Mouse (Mus musculus): ENCODE data around the gene Olfr127. TPM values are rescaled to one million over a fixed set of nuclear protein-coding genes. Genes with fewer than 3 reads are reported as not detected.

Gene Olfr127
- polyA plus RNA-seq (2012): 0.01 TPM in 1 of 2 replicates, not detected in the other

DNA sequence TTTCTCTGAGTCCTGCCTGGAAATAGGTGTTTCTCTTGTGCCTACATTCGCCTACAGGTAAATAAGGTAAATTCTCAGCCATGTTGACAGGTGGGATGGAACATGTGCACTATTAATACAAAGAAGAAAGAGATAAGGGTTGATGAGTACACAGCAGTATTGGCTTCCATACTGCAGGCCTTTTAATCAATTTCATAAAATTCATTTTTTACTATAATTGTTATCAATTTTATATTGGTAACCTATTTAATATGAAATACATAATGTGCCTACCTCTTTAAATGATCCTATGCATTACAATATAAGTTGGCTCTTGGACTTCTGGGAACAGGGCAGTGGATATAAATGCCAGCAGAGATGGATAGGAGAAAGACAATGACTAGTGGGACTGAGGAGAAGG is at the start of gene Olfr127:
TSS of gene Olfr127 (plus strand) at position 301 of the 400 bp plus-strand sequence.

DNA sequence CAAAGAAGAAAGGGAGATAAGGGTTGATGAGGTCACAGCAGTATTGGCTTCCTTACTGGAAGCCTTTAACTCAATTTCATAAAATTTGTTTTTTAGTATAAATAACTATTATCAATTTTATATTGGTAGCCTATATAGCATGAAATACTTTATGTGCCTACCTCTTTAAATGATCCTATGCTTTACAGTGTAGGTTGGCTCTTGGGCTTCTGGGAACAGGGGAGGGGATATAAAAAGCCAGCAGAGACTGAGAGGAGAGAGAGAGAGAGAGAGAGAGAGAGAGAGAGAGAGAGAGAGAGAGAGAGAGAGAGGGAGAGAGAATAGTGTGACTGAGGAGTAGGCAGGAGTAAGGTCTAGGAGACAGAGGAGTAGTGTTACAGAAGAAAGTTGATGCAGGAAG is 20.0 kb downstream of the Olfr127 start, which contains the start of gene Olfr128:
TSS of gene Olfr128 (plus strand) at position 301 of the 400 bp plus-strand sequence.

GRCm38 (mm10) chr17:37952979-37953378 is 52.7 kb downstream of the Olfr127 start, which contains the start of gene Olfr761:
Olfr761 (minus strand) TSS chr17:37953079.

Other genes with a start within 250 kb of the Olfr127 start
- not detected in 2 replicates for gene Olfr117, start 236.7 kb upstream of the Olfr127 start, polyA plus RNA-seq (2012)
- gene Olfr118, start 233.4 kb upstream of the Olfr127 start, polyA plus RNA-seq (2012): not detected in 2 replicates
- not detected in 2 replicates for gene Olfr119, start 203.9 kb upstream of the Olfr127 start, polyA plus RNA-seq (2012)
- not detected in 2 replicates for gene Olfr120, start 178.6 kb upstream of the Olfr127 start, polyA plus RNA-seq (2012)
- gene Olfr121, start 151.6 kb upstream of the Olfr127 start, polyA plus RNA-seq (2012): not detected in 2 replicates
- gene Olfr122, start 131.8 kb upstream of the Olfr127 start, polyA plus RNA-seq (2012): not detected in 2 replicates
- not detected in 2 replicates for gene Olfr123, start 106.9 kb upstream of the Olfr127 start, polyA plus RNA-seq (2012)
- not detected in 2 replicates for gene Olfr124, start 100.5 kb upstream of the Olfr127 start, polyA plus RNA-seq (2012)
- gene Olfr125, start 67.5 kb upstream of the Olfr127 start, polyA plus RNA-seq (2012): not detected in 2 replicates
- gene Olfr126, start 53.0 kb upstream of the Olfr127 start, polyA plus RNA-seq (2012): 0.04 TPM in 1 of 2 replicates, not detected in the other
- gene Olfr128, start 20.1 kb downstream of the Olfr127 start, polyA plus RNA-seq (2012): not detected in 2 replicates
- gene Olfr761, start 52.6 kb downstream of the Olfr127 start, polyA plus RNA-seq (2012): not detected in 2 replicates
- not detected in 2 replicates for gene Olfr129, start 159.6 kb downstream of the Olfr127 start, polyA plus RNA-seq (2012)
- gene Olfr130, start 163.5 kb downstream of the Olfr127 start, polyA plus RNA-seq (2012): not detected in 2 replicates
- gene Olfr131, start 188.3 kb downstream of the Olfr127 start, polyA plus RNA-seq (2012): not detected in 2 replicates
- not detected in 2 replicates for gene Olfr132, start 234.1 kb downstream of the Olfr127 start, polyA plus RNA-seq (2012)
- gene Olfr133, start 244.8 kb downstream of the Olfr127 start, polyA plus RNA-seq (2012): not detected in 2 replicates

Data from megakaryocyte-erythroid progenitor cell, adult 5 weeks (primary cell).